Mouse (Mus musculus) CH12.LX (cell line): ENCODE measurements around the gene Uggt2. TPM values are rescaled to one million over a fixed set of nuclear protein-coding genes. Genes with fewer than 3 reads are reported as not detected.

Experiments used
- DNase-seq: peaks from one replicate; pipeline ENCODE4 v3.0.0-alpha.2; 2013; ENCODE audit errors: extremely low read depth
- H3K27ac ChIP-seq: 2 replicates; pipeline ENCODE4 v1.5.1; 2012; ENCODE audit warnings: low read depth, mild to moderate bottlenecking, control low read depth, moderate library complexity; ENCODE audit not compliant: insufficient read depth
- H3K27me3 ChIP-seq: replicated peaks from 2 replicates; pipeline ENCODE3; 2012; ENCODE audit warnings: inconsistent platforms
- H3K36me3 ChIP-seq, 2 experiments: replicated peaks in 1 of 2; 2 replicates each; pipeline versions ENCODE3 to v1.6.1; 2012; ENCODE audit warnings: inconsistent platforms in 1 of 2, low read length in 1 of 2, mild to moderate bottlenecking in 1 of 2, mixed read lengths in 1 of 2, moderate library complexity in 1 of 2; ENCODE audit not compliant: control insufficient read depth in 1 of 2, insufficient read depth in 1 of 2
- H3K4me1 ChIP-seq, 2 experiments: 2 replicates each; pipeline ENCODE4 v1.6.1; 2012; ENCODE audit warnings: inconsistent platforms in 1 of 2, moderate library complexity in 1 of 2; ENCODE audit not compliant: insufficient read depth in 2 of 2, control insufficient read depth in 1 of 2
- H3K4me2 ChIP-seq: 2 replicates; pipeline ENCODE4 v1.6.1; 2012; ENCODE audit warnings: low read depth, mild to moderate bottlenecking, control low read depth; ENCODE audit not compliant: poor library complexity, insufficient read depth, severe bottlenecking
- H3K4me3 ChIP-seq, 3 experiments: fragments of 150-350 bp in 1 of 3; sonication (generic) in 1 of 3; replicated peaks in 1 of 3; 2 replicates each; pipeline versions ENCODE3 to v1.5.1; 2011 to 2012; ENCODE audit warnings: low read depth in 2 of 3, low read length in 2 of 3, mild to moderate bottlenecking in 2 of 3, moderate library complexity in 2 of 3, control low read depth in 1 of 3, improper control_type of control experiment in 1 of 3, inconsistent platforms in 1 of 3, mixed read lengths in 1 of 3; ENCODE audit not compliant: poor library complexity in 1 of 3
- H3K79me2 ChIP-seq: replicated peaks from 2 replicates; pipeline ENCODE4 v1.6.1; 2012; ENCODE audit warnings: mild to moderate bottlenecking, moderate library complexity; ENCODE audit not compliant: control insufficient read depth, poor library complexity, insufficient read depth, severe bottlenecking; ENCODE audit errors: extremely low read depth
- H3K9ac ChIP-seq: 2 replicates; pipeline ENCODE4 v1.6.1; 2012; ENCODE audit warnings: low read depth, mild to moderate bottlenecking, control low read depth, moderate library complexity; ENCODE audit not compliant: insufficient read depth
- H3K9me3 ChIP-seq: replicated peaks from 2 replicates; pipeline ENCODE3; 2012; ENCODE audit warnings: low read length, inconsistent platforms, mixed read lengths
- CHD1 ChIP-seq: IDR thresholded peaks from 2 replicates; pipeline ENCODE4 v1.6.1; 2012; ENCODE audit warnings: low read depth, low read length, improper control_type of control experiment, inconsistent platforms
- ELF1 ChIP-seq: IDR thresholded peaks from 2 replicates; pipeline ENCODE4 v1.6.1; 2014; ENCODE audit warnings: low read depth, mild to moderate bottlenecking, inconsistent platforms, low read length, improper control_type of control experiment
- EP300 ChIP-seq: IDR thresholded peaks from 2 replicates; pipeline ENCODE4 v1.6.1; 2011; ENCODE audit warnings: low read length, improper control_type of control experiment
- ETS1 ChIP-seq: conservative IDR thresholded peaks from 2 replicates; pipeline ENCODE4 v1.6.1; 2012; ENCODE audit warnings: low read depth, mild to moderate bottlenecking, inconsistent platforms, low read length, improper control_type of control experiment, moderate library complexity
- GABPA ChIP-seq: IDR thresholded peaks from 2 replicates; pipeline ENCODE4 v1.6.1; 2012; ENCODE audit warnings: low read depth, low read length, improper control_type of control experiment, inconsistent platforms; ENCODE audit not compliant: insufficient replicate concordance
- JUN ChIP-seq: IDR thresholded peaks from 2 replicates; pipeline ENCODE4 v1.6.1; 2011; ENCODE audit warnings: low read depth, mild to moderate bottlenecking, low read length, improper control_type of control experiment, moderate library complexity; ENCODE audit not compliant: insufficient read depth
- KAT2A ChIP-seq: IDR thresholded peaks from 2 replicates; pipeline ENCODE4 v1.6.1; 2012; ENCODE audit warnings: low read length, improper control_type of control experiment, inconsistent platforms; ENCODE audit not compliant: insufficient replicate concordance
- MEF2A ChIP-seq: IDR thresholded peaks from 2 replicates; pipeline ENCODE4 v1.6.1; 2014; ENCODE audit warnings: low read depth, mild to moderate bottlenecking, inconsistent platforms, low read length, improper control_type of control experiment, borderline replicate concordance
- MYC ChIP-seq: IDR thresholded peaks from 2 replicates; pipeline ENCODE4 v1.6.1; 2011; ENCODE audit warnings: low read depth, mild to moderate bottlenecking, improper control_type of control experiment, low read length
- PAX5 ChIP-seq: IDR thresholded peaks from 2 replicates; pipeline ENCODE4 v1.6.1; 2012; ENCODE audit warnings: low read length, inconsistent platforms, mixed read lengths
- POLR2AphosphoS2 ChIP-seq: IDR thresholded peaks from 2 replicates; pipeline ENCODE4 v1.6.1; 2011; ENCODE audit warnings: low read depth, low read length, improper control_type of control experiment
- RCOR1 ChIP-seq: conservative IDR thresholded peaks from 2 replicates; pipeline ENCODE4 v1.6.1; 2012; ENCODE audit warnings: low read depth, mild to moderate bottlenecking, inconsistent platforms, low read length, improper control_type of control experiment
- SMC3 ChIP-seq: IDR thresholded peaks from 2 replicates; pipeline ENCODE4 v1.6.1; 2011; ENCODE audit warnings: low read depth, low read length, improper control_type of control experiment
- TBP ChIP-seq: conservative IDR thresholded peaks from 2 replicates; pipeline ENCODE4 v1.6.1; 2011; ENCODE audit warnings: low read depth, low read length, improper control_type of control experiment
- TCF12 ChIP-seq: IDR thresholded peaks from 2 replicates; pipeline ENCODE4 v1.6.1; 2014; ENCODE audit warnings: low read depth, mild to moderate bottlenecking, inconsistent platforms, low read length, improper control_type of control experiment
- USF1 ChIP-seq: IDR thresholded peaks from 2 replicates; pipeline ENCODE4 v1.6.1; 2014; ENCODE audit warnings: low read depth, mild to moderate bottlenecking, inconsistent platforms, low read length, improper control_type of control experiment
- dilution Hi-C: fragments of 300-500 bp; cut with MboI; formaldehyde crosslinking; loops from 2 replicates; pipeline ENCODE4 v1.14.3; 2020; ENCODE audit warnings: low sequenced_read_pairs; ENCODE audit not compliant: extremely low pct_unique_long_range_greater_than_20kb, extremely low pct_ligation_motif_present
- in situ Hi-C: fragments of 300-500 bp; cut with MboI; formaldehyde crosslinking; loops from 3 replicates; pipeline ENCODE4 v1.14.3; 2019; ENCODE audit warnings: low sequenced_read_pairs, low pct_ligation_motif_present, low pct_unique_long_range_greater_than_20kb, mixed read lengths
- polyA plus RNA-seq: library from polyadenylated mRNA; unstranded; fragments of >175 nt; gene quantifications from 2 replicates; pipeline ENCODE4 v1.2.1, GENCODE M21; 2012; ENCODE audit warnings: low read depth; ENCODE audit not compliant: insufficient read length
- total RNA-seq, 2 experiments: library from RNA; depleted of rRNA; stranded (reverse); fragments of 300-350 nt in 1 of 2; fragments of >200 nt in 1 of 2; gene quantifications; 2 replicates each; pipeline ENCODE4 v1.2.3; 2012 to 2014

Gene Uggt2
- total and polyA plus RNA-seq, 3 experiments, result 0.42 to 1.2 (median 1.0) TPM

DNA sequence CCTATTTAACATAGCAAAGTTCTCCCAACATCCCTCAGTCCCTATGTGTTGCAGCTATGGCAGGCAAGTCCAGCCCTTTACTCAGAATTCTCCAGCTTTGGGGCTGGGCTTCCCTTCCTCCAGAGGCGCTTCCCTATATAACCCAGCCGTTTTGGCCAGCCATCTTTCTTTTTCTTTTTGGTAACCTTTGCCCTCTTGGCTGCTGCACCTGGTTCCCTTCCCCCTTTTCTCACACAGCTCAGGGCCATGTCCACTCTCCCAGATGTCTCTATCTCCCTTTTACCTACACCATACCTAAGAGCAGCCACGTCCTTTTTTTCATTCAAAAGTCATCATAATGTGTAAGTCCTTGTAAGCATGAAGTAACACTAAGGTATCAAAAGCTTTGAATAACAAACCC lies 163.0 kb downstream of the Uggt2 start:
- no peak for DNase-seq
- Histone ChIP-seq H3K4me3 (no peak overlapping the region), H3K9ac (no peak overlapping the region), H3K9me3 (no peaks in the 10 kb centered on the region), H3K4me1 (peaks cover 6 to 34% of the 10 kb centered on the region in 2 experiments; a peak in 3 of 4 replicates), H3K27me3 (no peaks in the 10 kb centered on the region), H3K4me2 (no peak overlapping the region), H3K79me2 (peaks cover 14% of the 10 kb centered on the region), H3K36me3 (no peaks in the 10 kb centered on the region), H3K27ac (no peak overlapping the region)
- dilution Hi-C loops, result no loop called here
- in situ Hi-C loops, result no loop called here
- TF ChIP-seq TBP, result no peak
- TF ChIP-seq POLR2AphosphoS2, result no peak
- no peak for TF ChIP-seq USF1
- TF ChIP-seq ELF1, result no peak
- no peak for TF ChIP-seq EP300
- TF ChIP-seq MEF2A, result no peak
- TF ChIP-seq TCF12, result no peak
- TF ChIP-seq RCOR1, result no peak
- TF ChIP-seq SMC3, result no peak
- no peak for TF ChIP-seq GABPA
- TF ChIP-seq KAT2A, result no peak
- TF ChIP-seq CHD1, result no peak
- no peak for TF ChIP-seq MYC
- no peak for TF ChIP-seq ETS1
- no peak for TF ChIP-seq PAX5
- no peak for TF ChIP-seq JUN

Other genes with a start within 250 kb of the Uggt2 start
- gene Dzip1, start 174.0 kb downstream of the Uggt2 start, total RNA-seq (2012; rRNA removed), result 0.29 and 0.51 TPM in 2 replicates
- 0.16 and 0.19 TPM in 2 replicates for gene Dzip1, start 174.0 kb downstream of the Uggt2 start, total RNA-seq (2014; rRNA removed)
- gene Dzip1, start 174.0 kb downstream of the Uggt2 start, polyA plus RNA-seq, result 0.68 and 0.83 TPM in 2 replicates
- 29.0 and 42.7 TPM in 2 replicates for gene Dnajc3, start 161.5 kb downstream of the Uggt2 start, total RNA-seq (2012; rRNA removed)
- gene Dnajc3, start 161.5 kb downstream of the Uggt2 start, total RNA-seq (2014; rRNA removed), result 40.6 and 43.2 TPM in 2 replicates
- gene Dnajc3, start 161.5 kb downstream of the Uggt2 start, polyA plus RNA-seq, result 30.8 and 31.6 TPM in 2 replicates
- not detected in 2 replicates for gene Hs6st3, start 38.9 kb upstream of the Uggt2 start, total RNA-seq (2012; rRNA removed)
- gene Hs6st3, start 38.9 kb upstream of the Uggt2 start, total RNA-seq (2014; rRNA removed), result not detected in 2 replicates
- not detected in 2 replicates for gene Hs6st3, start 38.9 kb upstream of the Uggt2 start, polyA plus RNA-seq